Mouse (Mus musculus): ENCODE results near the gene Ckap2. TPM values are rescaled to one million over a fixed set of nuclear protein-coding genes. Genes with fewer than 3 reads are reported as not detected.

Ckap2 gene
- total RNA-seq (2021) = under 1 TPM; 0.52 to 0.64 TPM
- long read RNA-seq, experiment 1 = 0 reads
- long read RNA-seq, experiment 2 = 0 reads

GRCm38 (mm10) chr8:22185431-22186397 is at the start of gene Ckap2:
TSS of gene Ckap2 (minus strand) at chr8:22185819.
- intact Hi-C loops (cut with DNase I) = loop anchor here (5.0 kb wide), 1 partner anchor 197 kb away; no protein-coding TSS in a partner anchor
- DNase-seq = peak; percentile 85 to 86

GRCm38 (mm10) chr8:22228621-22229020 is 43.0 kb upstream of the Ckap2 start:
- intact Hi-C loops (cut with DNase I) = no loop called here
- no peak for DNase-seq

- intact Hi-C loops (cut with DNase I) = no loop called here
- peak; percentile 46 to 53 for DNase-seq
Observed at GRCm38 (mm10) chr8:22227061-22227877, 41.6 kb upstream of the Ckap2 start, which contains the start of gene Thsd1. TSS of gene Thsd1 (plus strand) at chr8:22227313.

GRCm38 (mm10) chr8:22226361-22226760 is 40.7 kb upstream of the Ckap2 start:
- DNase-seq = no peak
- intact Hi-C loops (cut with DNase I) = no loop called here

GRCm38 (mm10) chr8:22214826-22215225 is 29.2 kb upstream of the Ckap2 start:
- DNase-seq = no peak
- intact Hi-C loops (cut with DNase I) = no loop called here

GRCm38 (mm10) chr8:22209012-22209411 is 23.4 kb upstream of the Ckap2 start:
- DNase-seq = no peak
- intact Hi-C loops (cut with DNase I) = loop anchor here (5.0 kb wide), 1 partner anchor 43 kb away; no protein-coding TSS in a partner anchor

GRCm38 (mm10) chr8:22207535-22207934 is 21.9 kb upstream of the Ckap2 start:
- no peak for DNase-seq
- intact Hi-C loops (cut with DNase I) = loop anchor here (5.0 kb wide), 1 partner anchor 45 kb away; no protein-coding TSS in a partner anchor

GRCm38 (mm10) chr8:22199481-22199880 is 13.9 kb upstream of the Ckap2 start:
- DNase-seq = no peak
- intact Hi-C loops (cut with DNase I) = no loop called here

GRCm38 (mm10) chr8:22197914-22198313 is 12.3 kb upstream of the Ckap2 start:
- intact Hi-C loops (cut with DNase I) = no loop called here
- DNase-seq = no peak

GRCm38 (mm10) chr8:22193432-22194010 is 7.9 kb upstream of the Ckap2 start:
- no peak for DNase-seq
- intact Hi-C loops (cut with DNase I) = no loop called here

- DNase-seq = peak; percentile 83 to 92
- intact Hi-C loops (cut with DNase I) = no loop called here
Observed at GRCm38 (mm10) chr8:22192660-22193431, 7.2 kb upstream of the Ckap2 start, which contains the start of gene Vps36. TSS of gene Vps36 (plus strand) at chr8:22192809.

- no peak for DNase-seq
- intact Hi-C loops (cut with DNase I) = loop anchor here (5.0 kb wide), 2 partner anchors 128 to 197 kb away; no protein-coding TSS in a partner anchor
Observed at GRCm38 (mm10) chr8:22184884-22185283, 735 bp downstream of the Ckap2 start.

- intact Hi-C loops (cut with DNase I) = no loop called here
- no peak for DNase-seq
Observed at GRCm38 (mm10) chr8:22175966-22176365, 9.7 kb downstream of the Ckap2 start.

- DNase-seq = no peak
- intact Hi-C loops (cut with DNase I) = loop anchor here (5.0 kb wide), 1 partner anchor 107 kb away; the partner anchor contains the start of genes Alg11 and Atp7b
Observed at GRCm38 (mm10) chr8:22169167-22169566, 16.5 kb downstream of the Ckap2 start.

GRCm38 (mm10) chr8:22166080-22166603 is 19.5 kb downstream of the Ckap2 start, which contains the start of gene Nek3:
TSS of gene Nek3 (minus strand) at chr8:22166435.
- peak; percentile 70 to 85 for DNase-seq
- intact Hi-C loops (cut with DNase I) = loop anchor here (5.0 kb wide), 1 partner anchor 104 kb away; the partner anchor contains the start of genes Alg11 and Atp7b

GRCm38 (mm10) chr8:22165251-22166079 is 20.2 kb downstream of the Ckap2 start:
- intact Hi-C loops (cut with DNase I) = loop anchor here (5.0 kb wide), 1 partner anchor 103 kb away; the partner anchor contains the start of genes Alg11 and Atp7b
- DNase-seq = no peak

- intact Hi-C loops (cut with DNase I) = no loop called here
- DNase-seq = no peak
Observed at GRCm38 (mm10) chr8:22164431-22164830, 21.2 kb downstream of the Ckap2 start.

GRCm38 (mm10) chr8:22162206-22162605 is 23.4 kb downstream of the Ckap2 start:
- intact Hi-C loops (cut with DNase I) = no loop called here

More at GRCm38 (mm10) chr8:22162206-22162605, 23.4 kb downstream of the Ckap2 start:
- no peak for DNase-seq
